Comparison of ENCODE assay signal across 22 mouse cellular contexts in the genomic region with DNA sequence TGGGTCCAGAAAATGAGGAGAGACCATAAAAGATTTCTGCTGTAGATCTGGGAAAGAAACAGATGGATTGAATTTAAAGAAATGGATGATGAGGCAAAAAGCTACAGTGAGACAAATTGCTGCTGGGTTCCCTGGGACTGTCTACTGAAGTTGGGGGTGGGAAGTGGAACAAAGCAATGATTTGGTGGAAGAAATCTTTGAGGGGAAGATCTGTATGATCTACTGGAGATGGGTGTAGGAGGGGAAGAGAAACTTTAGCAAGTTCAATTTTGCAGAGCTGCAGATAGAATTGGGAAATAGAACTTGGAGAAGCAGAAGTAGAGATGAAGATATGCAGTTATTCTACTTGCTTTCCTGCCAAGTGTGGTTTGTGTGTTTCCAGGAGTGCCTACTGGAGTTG.
DNase-seq lines count a peak whose midpoint lies in the region; ATAC-seq lines count a peak whose summit lies in the region.
"Had no signal": no experiment of that assay in that cellular context is flagged by ENCODE, and none has a peak within 500 bp of the region (broad histone marks: within the 10 kb centered on the region; RNA-seq: fewer than 3 reads in every experiment).

No protein-coding gene starts in this region.

- peak; percentile 96 for ATAC-seq in frontal cortex, adult (ENCODE audit: low TSS enrichment)
- ATAC-seq: activated CD4-positive, CD25-positive, alpha-beta regulatory T cell, adult 4 months; CD4-positive, CD25-positive, alpha-beta regulatory T cell, adult 4 months; forebrain, embryonic 14.5 days; forebrain, embryonic 16.5 days; Patski had no signal

- no peak for DNase-seq in frontal cortex, postnatal 14 days (ENCODE audit: low spot score in 2 of 2)
- peak; percentile 1 for DNase-seq in left cerebral cortex, adult 11 months (ENCODE audit: low spot score)
- DNase-seq in left cerebral cortex, adult 8-10 months (ENCODE audit: low spot score in 2 of 2) = no peak
- peak; percentile 41 for DNase-seq in brain, adult 2 months (ENCODE audit: low read depth, low spot score)
- DNase-seq in urinary bladder, adult 18-20 months (ENCODE audit: low spot score in 2 of 2) = no peak
- DNase-seq: adrenal gland, adult 8-10 months; adrenal gland, postnatal 14 days; adrenal gland, postnatal 36 days; B cell, adult 2 months; cerebellum, adult 11 months; cerebellum, adult 18-20 months; cerebellum, adult 8-10 months; cerebellum, adult 9-11 months; cerebellum, postnatal 14 days; cerebellum, postnatal 36 days; embryo, embryonic 11 days had no signal

Comparison
In these comparisons a context has a peak if more than half of its experiments do, and no peak if none do; other contexts are left out.
1. DNase-seq: peak in left cerebral cortex, adult 11 months (single experiment) and brain, adult 2 months (single experiment); none in frontal cortex, postnatal 14 days (0 of 2), left cerebral cortex, adult 8-10 months (0 of 2) and urinary bladder, adult 18-20 months (0 of 2).